Mouse (Mus musculus): ENCODE results near the gene Ctf1.

DNA sequence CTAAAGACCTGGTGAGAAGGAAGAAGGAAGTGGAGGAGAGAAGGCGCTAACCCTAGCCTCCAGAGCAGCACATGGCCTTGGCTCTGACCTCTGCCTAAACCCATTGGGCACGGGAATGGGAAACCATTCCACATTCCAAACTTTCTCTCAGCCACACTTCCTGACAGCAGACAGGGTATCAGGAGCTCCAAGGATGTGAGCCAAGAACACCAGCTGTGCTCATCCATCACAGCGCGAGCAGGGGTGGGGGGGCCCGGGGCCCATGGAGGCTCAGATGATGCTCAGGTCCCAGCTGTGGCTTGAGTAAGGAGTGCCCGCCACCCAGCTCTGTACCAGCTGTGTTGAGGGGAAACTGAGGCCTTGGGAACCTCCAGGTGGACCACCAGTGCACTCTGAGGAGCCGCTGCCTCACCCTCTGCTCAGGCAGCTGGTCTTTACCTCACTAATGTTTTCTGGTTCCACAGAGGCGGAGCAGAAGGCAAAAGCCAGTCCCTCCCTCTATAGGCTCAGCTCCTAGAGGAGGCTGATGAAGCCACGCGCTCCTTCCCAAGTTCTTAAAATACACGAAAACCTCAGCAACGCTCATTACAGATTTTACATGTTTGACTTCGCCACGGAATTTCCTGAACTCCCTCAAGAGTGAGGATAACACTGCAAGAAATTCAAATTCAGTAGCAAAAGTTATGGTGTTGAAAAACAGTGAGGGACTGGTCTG lies 27.1 kb upstream of the Ctf1 start:
- TF ChIP-seq CHD2 (IDR thresholded peaks at IDR 0.05; ENCODE audit: low read length) (no peak), RAD21 (IDR thresholded peaks at IDR 0.05; ENCODE audit: low read depth, low read length) (no peak), PAX5 (IDR thresholded peaks at IDR 0.05; ENCODE audit: low read length) (no peak), POLR2A (IDR thresholded peaks at IDR 0.05; ENCODE audit: low read depth, low read length) (no peak), ELF1 (IDR thresholded peaks at IDR 0.05; ENCODE audit: low read depth, low read length) (no peak), USF2 (conservative IDR thresholded peaks at IDR 0.05; ENCODE audit: low read depth, low read length) (no peak), MAX (IDR thresholded peaks at IDR 0.05; ENCODE audit: low read length) (no peak), USF1 (IDR thresholded peaks at IDR 0.05; ENCODE audit: low read depth, low read length) (no peak), JUN (IDR thresholded peaks at IDR 0.05; ENCODE audit: insufficient read depth, low read depth, low read length) (no peak), HCFC1 (IDR thresholded peaks at IDR 0.05; ENCODE audit: low read depth, low read length) (no peak), CTCF (conservative IDR thresholded peaks at IDR 0.05 in 1 of 2, IDR thresholded peaks at IDR 0.05 in 1 of 2; ENCODE audit: low read depth in 2 of 2, low read length in 2 of 2) (no peak), EP300 (IDR thresholded peaks at IDR 0.05; ENCODE audit: low read length) (no peak), ZKSCAN1 (IDR thresholded peaks at IDR 0.05; ENCODE audit: borderline replicate concordance, low read depth, low read length) (no peak)

Data from CH12.LX (cell line).